Mouse (Mus musculus) megakaryocyte, embryonic 14.5 days (primary cell): ENCODE data around the gene Cd37.

Experiments
- FLI1 ChIP-seq: IDR thresholded peaks from 2 replicates; pipeline ENCODE4 v1.6.1; 2012; ENCODE audit warnings: low read length, inconsistent platforms, mixed read lengths
- GATA1 ChIP-seq: IDR thresholded peaks from 3 replicates; pipeline ENCODE4 v1.6.1; 2012; ENCODE audit warnings: mixed read lengths, low read length, inconsistent platforms, borderline replicate concordance

GRCm38 (mm10) chr7:45191161-45191560 is 47.8 kb downstream of the Cd37 start:
- TF ChIP-seq GATA1, result no peak
- no peak for TF ChIP-seq FLI1
